Mouse (Mus musculus) ES-Bruce4 (cell line): Measurements from ENCODE around the gene Tspan4. TPM values are rescaled to one million over a fixed set of nuclear protein-coding genes. Genes with fewer than 3 reads are reported as not detected.
A peak's percentile ranks its signal among the peaks of the same experiment; 100 is the strongest.

Experiments used
- H3K27ac ChIP-seq: 2 replicates; pipeline ENCODE4 v1.5.1; 2012; ENCODE audit warnings: low read length, inconsistent platforms; ENCODE audit not compliant: insufficient read depth
- H3K27me3 ChIP-seq: 2 replicates; pipeline ENCODE4 v1.6.1; 2012; ENCODE audit warnings: mild to moderate bottlenecking, low read length, inconsistent platforms; ENCODE audit not compliant: control insufficient read depth, poor library complexity, insufficient read depth, severe bottlenecking
- H3K36me3 ChIP-seq: 2 replicates; pipeline ENCODE4 v1.6.1; 2012; ENCODE audit warnings: inconsistent platforms, mild to moderate bottlenecking, low read length, moderate library complexity; ENCODE audit not compliant: control insufficient read depth, poor library complexity, insufficient read depth, severe bottlenecking
- H3K4me1 ChIP-seq: one replicate; pipeline ENCODE4 v1.8.1; 2011; ENCODE audit warnings: low read length; ENCODE audit not compliant: control insufficient read depth, insufficient read depth
- H3K4me3 ChIP-seq: 2 replicates; pipeline ENCODE4 v1.5.1; 2011; ENCODE audit warnings: low read depth, mild to moderate bottlenecking, low read length
- H3K9ac ChIP-seq: 2 replicates; pipeline ENCODE4 v1.6.1; 2012; ENCODE audit warnings: low read depth, mild to moderate bottlenecking, inconsistent platforms; ENCODE audit not compliant: poor library complexity, severe bottlenecking
- H3K9me3 ChIP-seq: replicated peaks from 2 replicates; pipeline ENCODE4 v1.6.1; 2012; ENCODE audit warnings: mild to moderate bottlenecking, low read length, inconsistent platforms; ENCODE audit not compliant: control insufficient read depth, poor library complexity, insufficient read depth, severe bottlenecking
- CTCF ChIP-seq: IDR thresholded peaks from one replicate; pipeline ENCODE4 v1.8.1; 2011; ENCODE audit warnings: low read depth, low read length
- EP300 ChIP-seq: IDR thresholded peaks from 2 replicates; pipeline ENCODE4 v1.6.1; 2011; ENCODE audit warnings: low read depth, low read length; ENCODE audit not compliant: insufficient read depth
- POLR2A ChIP-seq: IDR thresholded peaks from one replicate; pipeline ENCODE4 v1.8.1; 2011; ENCODE audit warnings: low read length; ENCODE audit not compliant: insufficient read depth
- polyA plus RNA-seq: library from polyadenylated mRNA; stranded (reverse); fragments of >200 nt; gene quantifications from 2 replicates; pipeline ENCODE4 v1.2.4, GENCODE M21; 2011; ENCODE audit warnings: low read depth; ENCODE audit not compliant: missing spikeins, insufficient read depth, insufficient read length

Gene Tspan4
- polyA plus RNA-seq, 1 experiment: 37.4 TPM

- Histone ChIP-seq H3K27ac (no peak overlapping the region), H3K9me3 (no peaks in the 10 kb centered on the region), H3K4me3 (peak overlapping the region; percentile 74), H3K27me3 (no peaks in the 10 kb centered on the region), H3K9ac (peak overlapping the region; percentile 67), H3K4me1 (peaks cover 5% of the 10 kb centered on the region), H3K36me3 (no peaks in the 10 kb centered on the region)
- TF ChIP-seq POLR2A (peak; percentile 53), CTCF (peak; percentile 2), EP300 (no peak)
Observed at GRCm38 (mm10) chr7:141481498-141482401, 6.7 kb downstream of the Tspan4 start.

GRCm38 (mm10) chr7:141482531-141483024 lies 7.5 kb downstream of the Tspan4 start:
- Histone ChIP-seq H3K9ac (peak overlapping the region; percentile 67), H3K27ac (no peak overlapping the region)
- no peak for TF ChIP-seq CTCF
- no peak for TF ChIP-seq EP300
- TF ChIP-seq POLR2A: no peak

GRCm38 (mm10) chr7:141483114-141483653 lies 8.1 kb downstream of the Tspan4 start:
- no peak overlapping the region for H3K4me3 ChIP-seq
- no peaks in the 10 kb centered on the region for H3K9me3 ChIP-seq
- H3K36me3 ChIP-seq: no peaks in the 10 kb centered on the region
- no peak overlapping the region for H3K27ac ChIP-seq
- peaks cover 5% of the 10 kb centered on the region for H3K4me1 ChIP-seq
- TF ChIP-seq EP300 (no peak), CTCF (no peak), POLR2A (no peak)
- no peaks in the 10 kb centered on the region for H3K27me3 ChIP-seq
- no peak overlapping the region for H3K9ac ChIP-seq

More at GRCm38 (mm10) chr7:141482531-141483024, 7.5 kb downstream of the Tspan4 start:
- H3K4me3 ChIP-seq: peak overlapping the region; percentile 74
- H3K36me3 ChIP-seq: no peaks in the 10 kb centered on the region
- peaks cover 5% of the 10 kb centered on the region for H3K4me1 ChIP-seq
- no peaks in the 10 kb centered on the region for H3K27me3 ChIP-seq
- H3K9me3 ChIP-seq: no peaks in the 10 kb centered on the region

GRCm38 (mm10) chr7:141484186-141485120 lies 9.4 kb downstream of the Tspan4 start:
- no peak for TF ChIP-seq POLR2A
- TF ChIP-seq CTCF: no peak
- TF ChIP-seq EP300: no peak
- Histone ChIP-seq H3K9ac (no peak overlapping the region), H3K9me3 (no peaks in the 10 kb centered on the region), H3K27me3 (no peaks in the 10 kb centered on the region), H3K4me1 (peaks cover 5% of the 10 kb centered on the region), H3K4me3 (no peak overlapping the region), H3K27ac (no peak overlapping the region), H3K36me3 (no peaks in the 10 kb centered on the region)

- Histone ChIP-seq H3K9me3 (no peaks in the 10 kb centered on the region), H3K4me3 (no peak overlapping the region), H3K9ac (no peak overlapping the region), H3K27me3 (no peaks in the 10 kb centered on the region), H3K4me1 (peaks cover 5% of the 10 kb centered on the region), H3K27ac (no peak overlapping the region), H3K36me3 (no peaks in the 10 kb centered on the region)
- TF ChIP-seq CTCF (no peak), EP300 (no peak), POLR2A (no peak)
Observed at GRCm38 (mm10) chr7:141485186-141485585, 10.1 kb downstream of the Tspan4 start.
